Mouse (Mus musculus) megakaryocyte, embryonic 14.5 days (primary cell): ENCODE results near the gene Drg1.

ENCODE experiments used
- FLI1 ChIP-seq: IDR thresholded peaks from 2 replicates; pipeline ENCODE4 v1.6.1; 2012; ENCODE audit warnings: low read length, inconsistent platforms, mixed read lengths
- GATA1 ChIP-seq: IDR thresholded peaks from 3 replicates; pipeline ENCODE4 v1.6.1; 2012; ENCODE audit warnings: mixed read lengths, low read length, inconsistent platforms, borderline replicate concordance

DNA sequence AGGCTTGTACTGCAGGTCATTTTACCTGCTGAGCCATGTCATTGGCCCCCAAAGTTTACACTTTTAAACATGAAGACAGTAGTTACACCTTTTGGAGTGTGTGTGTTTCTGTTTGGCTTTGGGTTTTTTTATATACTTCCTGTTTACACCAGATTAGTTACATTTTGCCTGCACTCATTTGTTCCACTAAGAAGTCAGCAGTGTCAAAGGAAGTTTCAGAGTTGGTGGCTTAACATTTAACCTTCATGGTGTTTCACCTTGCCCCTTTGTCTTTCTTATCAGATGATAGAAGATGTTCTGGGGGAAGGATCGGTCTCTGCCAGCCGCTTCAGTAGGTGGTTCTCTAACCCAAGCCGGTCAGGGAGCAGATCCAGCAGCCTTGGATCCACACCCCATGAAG lies 39.1 kb downstream of the Drg1 start:
- no peak for TF ChIP-seq GATA1
- TF ChIP-seq FLI1, result no peak
